Mouse (Mus musculus): ENCODE results near the gene Sgpl1. TPM values are rescaled to one million over a fixed set of nuclear protein-coding genes. Genes with fewer than 3 reads are reported as not detected.

Sgpl1 gene
- 1 to 10 TPM; 6.0 to 6.6 TPM for total RNA-seq (2021)
- long read RNA-seq, experiment 1, full-length matches to known transcripts: 10 of 10 reads
- long read RNA-seq, experiment 1, partial matches to known transcripts: 0 of 10 reads
- long read RNA-seq, experiment 1, other reads (novel, unspliced or antisense): 0 of 10 reads
- long read RNA-seq, experiment 2, full-length matches to known transcripts: 3 of 4 reads
- long read RNA-seq, experiment 2, partial matches to known transcripts: 0 of 4 reads
- long read RNA-seq, experiment 2, other reads (novel, unspliced or antisense): 1 of 4 reads

GRCm38 (mm10) chr10:61147157-61148040 lies at the start of gene Sgpl1:
Gene Sgpl1, minus strand, starts transcription at chr10:61147703.
- intact Hi-C loops (cut with DNase I): no loop called here

GRCm38 (mm10) chr10:61195718-61196291 lies 48.3 kb upstream of the Sgpl1 start:
- intact Hi-C loops (cut with DNase I): no loop called here
- Histone ChIP-seq H3K27ac (no peak overlapping the region), H3K4me3 (no peak overlapping the region)
- DNase-seq: no peak
- TF ChIP-seq CTCF (IDR thresholded peaks at IDR 0.05): no peak

More at GRCm38 (mm10) chr10:61147157-61148040, at the start of gene Sgpl1:
- Histone ChIP-seq H3K4me3 (peak within 1 kb of the TSS; percentile 84), H3K27ac (peak within 1 kb of the TSS; percentile 92)
- peak; percentile 91 for TF ChIP-seq CTCF (IDR thresholded peaks at IDR 0.05)
- peak; percentile 94 for DNase-seq

- no peak for TF ChIP-seq CTCF (IDR thresholded peaks at IDR 0.05)
- Histone ChIP-seq H3K27ac (no peak overlapping the region), H3K4me3 (no peak overlapping the region)
- no peak for DNase-seq
- intact Hi-C loops (cut with DNase I): no loop called here
These were observed 47.7 kb upstream of the Sgpl1 start for GRCm38 (mm10) chr10:61195216-61195615.

- Histone ChIP-seq H3K27ac (no peak overlapping the region), H3K4me3 (no peak overlapping the region)
- intact Hi-C loops (cut with DNase I): no loop called here
- TF ChIP-seq CTCF (IDR thresholded peaks at IDR 0.05): no peak
- DNase-seq: peak; percentile 66
These were observed 47.1 kb upstream of the Sgpl1 start for GRCm38 (mm10) chr10:61194611-61195010.

- no peak for DNase-seq
- no peak for TF ChIP-seq CTCF (IDR thresholded peaks at IDR 0.05)
- no peak overlapping the region for H3K27ac ChIP-seq
- no peak overlapping the region for H3K4me3 ChIP-seq
- intact Hi-C loops (cut with DNase I): no loop called here
These were observed 40.5 kb upstream of the Sgpl1 start for GRCm38 (mm10) chr10:61188010-61188409.

GRCm38 (mm10) chr10:61187001-61187400 lies 39.5 kb upstream of the Sgpl1 start:
- intact Hi-C loops (cut with DNase I): no loop called here
- TF ChIP-seq CTCF (IDR thresholded peaks at IDR 0.05): no peak
- Histone ChIP-seq H3K27ac (no peak overlapping the region), H3K4me3 (no peak overlapping the region)
- DNase-seq: no peak

GRCm38 (mm10) chr10:61179927-61180326 lies 32.4 kb upstream of the Sgpl1 start:
- no peak for TF ChIP-seq CTCF (IDR thresholded peaks at IDR 0.05)
- Histone ChIP-seq H3K4me3 (no peak overlapping the region), H3K27ac (no peak overlapping the region)
- intact Hi-C loops (cut with DNase I): no loop called here
- DNase-seq: no peak

GRCm38 (mm10) chr10:61178687-61179086 lies 31.2 kb upstream of the Sgpl1 start:
- H3K27ac ChIP-seq: no peak overlapping the region
- intact Hi-C loops (cut with DNase I): no loop called here
- TF ChIP-seq CTCF (IDR thresholded peaks at IDR 0.05): no peak
- DNase-seq: no peak
- no peak overlapping the region for H3K4me3 ChIP-seq

- no peak overlapping the region for H3K4me3 ChIP-seq
- TF ChIP-seq CTCF (IDR thresholded peaks at IDR 0.05): no peak
- intact Hi-C loops (cut with DNase I): no loop called here
- DNase-seq: no peak
- H3K27ac ChIP-seq: no peak overlapping the region
These were observed 30.2 kb upstream of the Sgpl1 start for GRCm38 (mm10) chr10:61177751-61178150.

- Histone ChIP-seq H3K4me3 (no peak overlapping the region), H3K27ac (no peak overlapping the region)
- no peak for TF ChIP-seq CTCF (IDR thresholded peaks at IDR 0.05)
- DNase-seq: no peak
- intact Hi-C loops (cut with DNase I): no loop called here
These were observed 28.8 kb upstream of the Sgpl1 start for GRCm38 (mm10) chr10:61176221-61176790.

GRCm38 (mm10) chr10:61175442-61176204 lies 28.1 kb upstream of the Sgpl1 start:
- TF ChIP-seq CTCF (IDR thresholded peaks at IDR 0.05): peak; percentile 31; the same call in 1 of the 2 replicates
- Histone ChIP-seq H3K4me3 (no peak overlapping the region), H3K27ac (no peak overlapping the region)
- intact Hi-C loops (cut with DNase I): no loop called here
- DNase-seq: peak; percentile 35
